Mouse (Mus musculus) heart, embryonic 16.5 days (tissue): Measurements from ENCODE around the gene Plekha8. TPM values are rescaled to one million over a fixed set of nuclear protein-coding genes. Genes with fewer than 3 reads are reported as not detected.

ENCODE experiments used
- ATAC-seq: fragments of 200-750 bp; cut with Nextera tagmentation; replicated peaks from 2 replicates; pipeline ENCODE4 v1.8.0; 2017; ENCODE audit warnings: moderate number of reproducible peaks; ENCODE audit not compliant: insufficient read depth, low FRiP score; ENCODE audit errors: extremely low read depth
- H3K27ac ChIP-seq: fragments of 300-500 bp; sonication (generic); 2 replicates; pipeline ENCODE4 v1.5.1; 2014; ENCODE audit warnings: mild to moderate bottlenecking, low read length, control low read depth, moderate library complexity
- H3K27me3 ChIP-seq: fragments of 300-500 bp; sonication (generic); 2 replicates; pipeline ENCODE4 v1.6.1; 2014; ENCODE audit warnings: low read length, mixed read lengths; ENCODE audit not compliant: control insufficient read depth, insufficient read depth
- H3K36me3 ChIP-seq: fragments of 300-500 bp; sonication (generic); 2 replicates; pipeline ENCODE4 v1.6.1; 2014; ENCODE audit not compliant: control insufficient read depth, insufficient read depth
- H3K4me1 ChIP-seq: fragments of 300-500 bp; sonication (generic); 2 replicates; pipeline ENCODE4 v1.6.1; 2014; ENCODE audit warnings: low read length, mixed read lengths; ENCODE audit not compliant: control insufficient read depth, insufficient read depth
- H3K4me2 ChIP-seq: fragments of 300-500 bp; sonication (generic); 2 replicates; pipeline ENCODE4 v1.6.1; 2014; ENCODE audit warnings: low read depth, mild to moderate bottlenecking, control low read depth, low read length
- H3K4me3 ChIP-seq: fragments of 300-500 bp; sonication (generic); 2 replicates; pipeline ENCODE4 v1.5.1; 2014; ENCODE audit warnings: mild to moderate bottlenecking, control low read depth, low read length
- H3K9ac ChIP-seq: fragments of 300-500 bp; sonication (generic); 2 replicates; pipeline ENCODE4 v1.6.1; 2014; ENCODE audit warnings: low read length, control low read depth
- H3K9me3 ChIP-seq: fragments of 300-500 bp; sonication (generic); replicated peaks from 2 replicates; pipeline ENCODE4 v1.6.1; 2016; ENCODE audit warnings: low read length; ENCODE audit not compliant: control insufficient read depth
- WGBS: fragments of 180-500 bp; shearing (Covaris S2); extraction: QIAGEN DNeasy Blood & Tissue Kit; methylation state at CpG from one replicate; pipeline ENCODE4 v1.1.7; 2014; 5-methylcytosine and 5-hydroxymethylcytosine counted together
- polyA plus RNA-seq: library from polyadenylated mRNA; unstranded; fragments of >200 nt; fragmentation: Nextera tagmentation; extraction: Ambion mirVana; gene quantifications from 2 replicates; pipeline ENCODE4 v1.2.1, GENCODE M21; 2015

Gene Plekha8
- polyA plus RNA-seq, 1 experiment from 2014 or later, result 4.5 TPM

DNA sequence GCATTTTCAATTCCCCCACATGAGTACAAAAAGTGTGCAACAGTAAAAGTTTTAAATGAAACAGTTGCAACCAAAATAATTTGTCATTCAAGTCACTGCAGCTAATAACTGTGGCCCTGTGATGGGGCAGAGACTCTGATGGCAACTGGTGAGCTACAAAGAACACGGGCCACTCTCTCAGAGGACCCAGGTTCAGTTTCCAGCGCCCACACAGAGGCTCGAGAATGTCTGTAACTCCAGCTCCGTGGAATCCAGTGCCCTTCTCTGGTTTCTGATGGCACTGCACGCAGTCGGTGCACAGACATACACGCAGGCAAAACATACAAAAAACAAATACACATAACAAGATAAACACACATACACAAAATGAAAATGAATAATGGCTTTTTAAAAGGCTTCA is 37.2 kb upstream of the Plekha8 start:
- no peak overlapping the region for H3K9ac ChIP-seq
- no peak overlapping the region for H3K4me3 ChIP-seq
- H3K36me3 ChIP-seq, result no peaks in the 10 kb centered on the region
- ATAC-seq, result no peak
- no peaks in the 10 kb centered on the region for H3K27me3 ChIP-seq
- 91% methylated on average over 7 of the region's 7 CpGs for WGBS
- H3K9me3 ChIP-seq, result no peaks in the 10 kb centered on the region
- no peak overlapping the region for H3K27ac ChIP-seq
- no peak overlapping the region for H3K4me2 ChIP-seq
- H3K4me1 ChIP-seq, result peaks cover 5% of the 10 kb centered on the region

GRCm38 (mm10) chr6:54558466-54558865 is 36.4 kb upstream of the Plekha8 start:
- H3K4me3 ChIP-seq, result no peak overlapping the region
- H3K27ac ChIP-seq, result no peak overlapping the region
- H3K4me2 ChIP-seq, result no peak overlapping the region
- ATAC-seq, result no peak
- WGBS, result 77% methylated on average over 7 of the region's 7 CpGs
- no peak overlapping the region for H3K9ac ChIP-seq
- H3K9me3 ChIP-seq, result no peaks in the 10 kb centered on the region
- peaks cover 5% of the 10 kb centered on the region for H3K4me1 ChIP-seq
- no peaks in the 10 kb centered on the region for H3K27me3 ChIP-seq
- H3K36me3 ChIP-seq, result no peaks in the 10 kb centered on the region

DNA sequence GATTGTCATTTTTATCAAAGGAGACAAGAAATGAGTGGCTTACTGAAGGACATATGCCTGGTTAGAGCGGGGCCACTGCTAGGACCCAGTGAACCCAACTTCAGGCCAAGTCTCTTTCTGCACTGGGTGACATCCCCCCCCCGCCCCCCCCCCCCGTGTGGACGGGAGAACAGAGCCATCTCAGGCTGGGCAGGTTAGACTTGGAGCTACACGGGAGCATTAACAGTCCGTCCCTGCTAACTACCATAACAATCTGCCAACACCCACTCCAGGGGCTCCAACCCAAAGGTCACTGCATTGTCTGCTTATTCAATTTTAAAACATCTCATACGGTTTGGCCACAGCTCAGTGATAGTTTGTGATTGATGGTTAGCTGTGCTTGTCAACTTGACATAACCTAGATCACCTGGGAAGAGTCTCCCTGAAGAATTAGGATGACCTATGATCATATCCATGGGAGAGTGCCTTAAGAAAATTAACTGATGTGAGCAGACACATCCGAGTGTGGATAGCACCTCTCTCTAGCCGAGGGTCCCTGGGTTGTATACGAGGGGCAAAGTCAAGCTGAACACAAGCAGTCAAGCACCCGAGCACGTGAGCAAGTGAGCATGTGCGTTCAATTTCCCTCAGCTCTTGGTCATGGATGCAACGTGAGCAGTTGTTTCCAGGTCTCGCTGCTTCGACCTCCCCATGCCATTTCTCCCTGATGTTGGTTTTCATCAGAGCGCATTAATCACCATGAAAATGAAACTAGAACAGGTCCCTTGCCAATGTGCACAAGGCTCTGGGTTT is 32.7 kb upstream of the Plekha8 start:
- no peak overlapping the region for H3K27ac ChIP-seq
- no peaks in the 10 kb centered on the region for H3K9me3 ChIP-seq
- no peak overlapping the region for H3K4me2 ChIP-seq
- no peak for ATAC-seq
- no peaks in the 10 kb centered on the region; the same call in 1 of the 2 replicates for H3K27me3 ChIP-seq
- no peaks in the 10 kb centered on the region for H3K36me3 ChIP-seq
- WGBS, result 67% methylated on average over 15 of the region's 17 CpGs
- no peak overlapping the region for H3K4me3 ChIP-seq
- H3K9ac ChIP-seq, result no peak overlapping the region
- H3K4me1 ChIP-seq, result peaks cover 6% of the 10 kb centered on the region

- 89% methylated on average over 4 of the region's 4 CpGs for WGBS
- no peaks in the 10 kb centered on the region; the same call in 1 of the 2 replicates for H3K27me3 ChIP-seq
- no peaks in the 10 kb centered on the region for H3K9me3 ChIP-seq
- no peaks in the 10 kb centered on the region for H3K36me3 ChIP-seq
- no peak overlapping the region for H3K4me2 ChIP-seq
- no peak overlapping the region for H3K4me3 ChIP-seq
- peaks cover 6% of the 10 kb centered on the region for H3K4me1 ChIP-seq
- no peak overlapping the region for H3K9ac ChIP-seq
- ATAC-seq, result no peak
- H3K27ac ChIP-seq, result no peak overlapping the region
Observed at GRCm38 (mm10) chr6:54563561-54563960, 31.4 kb upstream of the Plekha8 start.

GRCm38 (mm10) chr6:54564506-54564991 is 30.4 kb upstream of the Plekha8 start:
- WGBS, result 69% methylated on average over 9 of the region's 9 CpGs
- H3K4me3 ChIP-seq, result no peak overlapping the region
- H3K36me3 ChIP-seq, result no peaks in the 10 kb centered on the region
- H3K9ac ChIP-seq, result no peak overlapping the region
- ATAC-seq, result no peak
- peaks cover 6% of the 10 kb centered on the region for H3K4me1 ChIP-seq
- H3K27me3 ChIP-seq, result no peaks in the 10 kb centered on the region; the same call in 1 of the 2 replicates
- H3K4me2 ChIP-seq, result no peak overlapping the region
- no peak overlapping the region for H3K27ac ChIP-seq
- H3K9me3 ChIP-seq, result no peaks in the 10 kb centered on the region

DNA sequence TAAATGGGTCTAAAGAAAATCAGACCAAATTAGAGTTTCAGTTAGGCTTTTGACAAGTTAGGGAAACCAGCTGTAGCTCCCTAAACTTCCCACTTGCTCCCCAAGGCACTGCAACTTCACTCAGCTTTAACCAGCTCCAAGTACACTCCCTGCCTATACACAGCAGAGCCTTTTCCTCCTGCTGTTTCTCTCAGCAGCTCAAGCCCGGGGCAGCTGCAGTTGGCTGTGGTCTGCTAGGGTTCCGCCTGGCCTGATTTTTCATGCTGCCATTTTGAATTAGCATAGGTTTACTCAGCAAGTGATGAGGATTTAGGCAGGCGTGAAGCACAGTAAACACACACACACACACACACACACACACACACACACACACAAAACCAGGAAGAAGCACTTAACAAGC is 29.9 kb upstream of the Plekha8 start:
- ATAC-seq, result no peak
- Histone ChIP-seq H3K4me1 (peaks cover 6% of the 10 kb centered on the region), H3K4me2 (no peak overlapping the region), H3K36me3 (no peaks in the 10 kb centered on the region), H3K27me3 (no peaks in the 10 kb centered on the region; the same call in 1 of the 2 replicates), H3K4me3 (no peak overlapping the region), H3K9ac (no peak overlapping the region), H3K9me3 (no peaks in the 10 kb centered on the region), H3K27ac (no peak overlapping the region)
- 67% methylated on average over 3 of the region's 3 CpGs for WGBS

- no peaks in the 10 kb centered on the region for H3K9me3 ChIP-seq
- ATAC-seq, result peak; percentile 76
- no peaks in the 10 kb centered on the region; the same call in 1 of the 2 replicates for H3K27me3 ChIP-seq
- peaks cover 6% of the 10 kb centered on the region for H3K4me1 ChIP-seq
- H3K9ac ChIP-seq, result peak within 1 kb of the TSS; percentile 64
- H3K4me2 ChIP-seq, result peak within 1 kb of the TSS; percentile 87
- 2% methylated on average over 60 of the region's 60 CpGs for WGBS
- H3K4me3 ChIP-seq, result peak within 1 kb of the TSS; percentile 59
- H3K27ac ChIP-seq, result no peak within 1 kb of the TSS
- H3K36me3 ChIP-seq, result no peaks in the 10 kb centered on the region
Observed at GRCm38 (mm10) chr6:54565665-54566545, 29.0 kb upstream of the Plekha8 start, which contains the start of gene Scrn1. Scrn1 (minus strand) TSS chr6:54566489.

DNA sequence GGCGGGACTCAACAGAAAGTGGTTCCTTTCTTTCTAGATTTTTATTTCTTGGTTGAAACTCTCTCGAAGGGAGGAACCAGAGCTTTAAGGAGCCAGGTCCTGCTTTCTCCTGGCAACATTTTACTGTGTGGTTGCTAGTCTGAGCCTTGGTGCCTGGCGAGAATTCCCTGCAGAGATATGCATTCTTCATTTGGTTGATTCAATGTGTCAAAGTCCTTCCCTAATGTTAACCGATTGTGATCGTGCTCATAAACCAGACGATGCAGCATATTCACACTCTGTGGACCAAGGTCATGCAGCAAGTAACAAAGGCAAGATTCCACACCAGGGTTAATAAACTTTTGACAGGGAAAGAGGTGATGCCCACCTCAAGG is 28.4 kb upstream of the Plekha8 start:
- Histone ChIP-seq H3K36me3 (no peaks in the 10 kb centered on the region), H3K4me2 (peak overlapping the region; percentile 87), H3K27ac (no peak overlapping the region), H3K9ac (peak overlapping the region; percentile 64), H3K27me3 (no peaks in the 10 kb centered on the region; the same call in 1 of the 2 replicates), H3K9me3 (no peaks in the 10 kb centered on the region), H3K4me3 (peak overlapping the region; percentile 59), H3K4me1 (peaks cover 6% of the 10 kb centered on the region)
- WGBS, result 14% methylated on average over 6 of the region's 6 CpGs
- no peak for ATAC-seq
